Mouse (Mus musculus): ENCODE results near the gene Nkx2-2. TPM values are rescaled to one million over a fixed set of nuclear protein-coding genes. Genes with fewer than 3 reads are reported as not detected.

Gene Nkx2-2
- polyA plus RNA-seq, 1 experiment, result 2.4 TPM

DNA sequence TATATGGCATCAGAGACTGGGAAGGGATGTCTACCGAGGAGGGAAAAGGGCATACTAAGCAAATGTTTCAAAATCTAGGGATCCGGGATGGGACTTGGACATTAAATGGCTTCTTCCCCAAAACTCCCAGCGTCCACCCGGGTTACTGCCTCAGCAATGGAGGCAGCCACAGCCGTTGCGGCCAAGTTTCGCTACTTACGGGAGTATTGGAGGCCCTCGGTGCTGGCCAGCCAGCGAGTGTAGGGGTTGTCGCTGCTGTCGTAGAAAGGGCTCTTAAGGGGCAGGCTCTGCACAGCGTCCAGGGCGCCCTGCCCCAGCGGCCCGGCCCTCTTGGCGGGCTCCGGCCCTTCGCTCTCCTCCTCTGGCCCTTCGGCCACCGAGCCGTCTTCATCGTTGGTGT lies 8.5 kb downstream of the Nkx2-2 start:
- H3K27me3 ChIP-seq (ENCODE audit: control insufficient read depth, insufficient read depth, low read length), result peaks cover 77% of the 10 kb centered on the region
- TF ChIP-seq POLR2A (IDR thresholded peaks at IDR 0.05; ENCODE audit: low read depth, low read length) (no peak), CTCF (IDR thresholded peaks at IDR 0.05; ENCODE audit: extremely low read depth, insufficient read length, insufficient replicate concordance, low read depth, low read length) (no peak)
- peak overlapping the region; percentile 45 for H3K4me3 ChIP-seq (ENCODE audit: low read depth, low read length)
- no peak overlapping the region for H3K27ac ChIP-seq (ENCODE audit: insufficient read depth, low read depth, low read length)
- no peaks in the 10 kb centered on the region for H3K36me3 ChIP-seq (ENCODE audit: control insufficient read depth, insufficient read depth, low read length)
- 3% methylated on average over 23 of the region's 23 CpGs for WGBS
- H3K4me1 ChIP-seq (ENCODE audit: control insufficient read depth, insufficient read depth, insufficient read length, low read length), result peaks cover 8% of the 10 kb centered on the region; the same call in 1 of the 2 replicates

GRCm38 (mm10) chr2:147184071-147184990 lies 9.7 kb downstream of the Nkx2-2 start:
- H3K4me3 ChIP-seq (ENCODE audit: low read depth, low read length), result peak overlapping the region; percentile 32
- peaks cover 66% of the 10 kb centered on the region for H3K27me3 ChIP-seq (ENCODE audit: control insufficient read depth, insufficient read depth, low read length)

DNA sequence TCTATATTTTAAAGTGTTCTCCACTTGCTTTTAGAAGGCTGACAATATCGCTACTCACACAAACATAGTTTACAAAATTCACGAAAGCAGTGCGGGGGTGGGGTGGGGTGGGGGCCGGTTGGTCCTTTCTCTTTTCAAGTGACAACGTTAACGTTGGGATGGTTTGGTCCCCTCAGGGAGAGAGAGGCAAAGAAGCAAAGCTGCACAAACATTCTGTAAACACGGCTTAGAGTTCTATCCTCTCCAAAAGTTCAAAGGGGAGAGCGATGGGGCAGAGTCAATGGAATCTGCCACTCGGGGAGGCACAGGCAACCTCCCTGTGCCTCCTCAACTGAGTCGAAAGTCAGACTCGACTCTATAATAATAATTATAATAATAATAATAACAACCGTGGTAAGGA lies 10.5 kb downstream of the Nkx2-2 start:
- Histone ChIP-seq H3K27ac (ENCODE audit: insufficient read depth, low read depth, low read length) (no peak overlapping the region), H3K4me3 (ENCODE audit: low read depth, low read length) (no peak overlapping the region), H3K4me1 (ENCODE audit: control insufficient read depth, insufficient read depth, insufficient read length, low read length) (peaks cover 8% of the 10 kb centered on the region; the same call in 1 of the 2 replicates), H3K27me3 (ENCODE audit: control insufficient read depth, insufficient read depth, low read length) (peaks cover 62% of the 10 kb centered on the region), H3K36me3 (ENCODE audit: control insufficient read depth, insufficient read depth, low read length) (no peaks in the 10 kb centered on the region)
- 9% methylated on average over 12 of the region's 12 CpGs for WGBS
- no peak for TF ChIP-seq CTCF (IDR thresholded peaks at IDR 0.05; ENCODE audit: extremely low read depth, insufficient read length, insufficient replicate concordance, low read depth, low read length)
- no peak for TF ChIP-seq POLR2A (IDR thresholded peaks at IDR 0.05; ENCODE audit: low read depth, low read length)

More at GRCm38 (mm10) chr2:147184071-147184990, 9.7 kb downstream of the Nkx2-2 start:
- Histone ChIP-seq H3K36me3 (ENCODE audit: control insufficient read depth, insufficient read depth, low read length) (no peaks in the 10 kb centered on the region), H3K4me1 (ENCODE audit: control insufficient read depth, insufficient read depth, insufficient read length, low read length) (peaks cover 8% of the 10 kb centered on the region; the same call in 1 of the 2 replicates), H3K27ac (ENCODE audit: insufficient read depth, low read depth, low read length) (no peak overlapping the region)
- 2% methylated on average over 64 of the region's 65 CpGs for WGBS
- no peak for TF ChIP-seq POLR2A (IDR thresholded peaks at IDR 0.05; ENCODE audit: low read depth, low read length)
- TF ChIP-seq CTCF (IDR thresholded peaks at IDR 0.05; ENCODE audit: extremely low read depth, insufficient read length, insufficient replicate concordance, low read depth, low read length), result no peak

- Histone ChIP-seq H3K27ac (ENCODE audit: insufficient read depth, low read depth, low read length) (no peak overlapping the region), H3K4me3 (ENCODE audit: low read depth, low read length) (no peak overlapping the region), H3K27me3 (ENCODE audit: control insufficient read depth, insufficient read depth, low read length) (peaks cover 56% of the 10 kb centered on the region), H3K4me1 (ENCODE audit: control insufficient read depth, insufficient read depth, insufficient read length, low read length) (peaks cover 8% of the 10 kb centered on the region; the same call in 1 of the 2 replicates), H3K36me3 (ENCODE audit: control insufficient read depth, insufficient read depth, low read length) (no peaks in the 10 kb centered on the region)
- no peak for TF ChIP-seq POLR2A (IDR thresholded peaks at IDR 0.05; ENCODE audit: low read depth, low read length)
- TF ChIP-seq CTCF (IDR thresholded peaks at IDR 0.05; ENCODE audit: extremely low read depth, insufficient read length, insufficient replicate concordance, low read depth, low read length), result no peak
- WGBS, result 18% methylated on average over 25 of the region's 25 CpGs
These were observed 11.3 kb downstream of the Nkx2-2 start for GRCm38 (mm10) chr2:147182709-147183260.

DNA sequence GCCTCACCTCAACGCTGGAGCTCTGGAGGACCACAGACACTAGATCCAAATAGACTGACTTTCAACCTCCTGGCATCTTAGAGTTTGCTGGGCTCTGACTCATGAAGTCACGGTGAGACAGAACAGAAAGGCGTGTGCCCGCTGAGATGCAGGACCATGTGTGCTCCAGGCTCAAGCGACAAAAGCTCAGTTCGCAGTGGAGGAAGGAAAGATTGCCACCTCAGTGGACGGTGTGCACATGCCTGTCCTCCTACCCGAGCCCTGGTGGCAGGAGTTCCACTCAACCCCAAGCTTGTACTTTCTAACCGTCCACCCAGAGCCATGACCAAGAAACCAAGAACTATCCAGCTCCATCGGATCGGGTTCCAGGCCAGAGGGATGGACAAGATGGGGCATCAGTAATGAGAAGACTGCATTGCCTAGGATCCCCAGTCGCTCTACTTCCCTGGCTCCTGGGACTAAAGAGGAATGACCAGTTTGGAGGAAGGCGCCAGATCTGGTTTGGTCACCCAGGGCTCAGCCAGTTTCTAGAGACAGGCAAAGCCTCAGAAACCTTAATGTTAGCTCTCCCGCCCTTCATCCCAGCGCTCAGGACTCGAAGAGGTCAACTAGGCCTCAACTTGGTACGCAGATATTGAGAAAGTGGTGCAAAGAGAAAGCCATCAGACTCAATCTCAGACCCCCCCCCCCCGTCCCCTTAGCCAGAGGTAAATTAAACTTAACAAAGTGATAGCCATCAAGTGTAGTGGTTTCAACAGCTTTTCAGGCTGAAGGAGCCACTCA lies 11.9 kb downstream of the Nkx2-2 start:
- WGBS, result 36% methylated on average over 18 of the region's 18 CpGs
- Histone ChIP-seq H3K4me3 (ENCODE audit: low read depth, low read length) (no peak overlapping the region), H3K4me1 (ENCODE audit: control insufficient read depth, insufficient read depth, insufficient read length, low read length) (peaks cover 8% of the 10 kb centered on the region; the same call in 1 of the 2 replicates), H3K27me3 (ENCODE audit: control insufficient read depth, insufficient read depth, low read length) (peaks cover 50% of the 10 kb centered on the region), H3K27ac (ENCODE audit: insufficient read depth, low read depth, low read length) (no peak overlapping the region), H3K36me3 (ENCODE audit: control insufficient read depth, insufficient read depth, low read length) (no peaks in the 10 kb centered on the region)
- no peak for TF ChIP-seq CTCF (IDR thresholded peaks at IDR 0.05; ENCODE audit: extremely low read depth, insufficient read length, insufficient replicate concordance, low read depth, low read length)
- TF ChIP-seq POLR2A (IDR thresholded peaks at IDR 0.05; ENCODE audit: low read depth, low read length), result no peak

- Histone ChIP-seq H3K36me3 (ENCODE audit: control insufficient read depth, insufficient read depth, low read length) (no peaks in the 10 kb centered on the region), H3K4me3 (ENCODE audit: low read depth, low read length) (no peak overlapping the region), H3K27ac (ENCODE audit: insufficient read depth, low read depth, low read length) (no peak overlapping the region), H3K4me1 (ENCODE audit: control insufficient read depth, insufficient read depth, insufficient read length, low read length) (peaks cover 8% of the 10 kb centered on the region; the same call in 1 of the 2 replicates), H3K27me3 (ENCODE audit: control insufficient read depth, insufficient read depth, low read length) (peaks cover 42% of the 10 kb centered on the region)
- WGBS, result 35% methylated on average over 5 of the region's 5 CpGs
- TF ChIP-seq POLR2A (IDR thresholded peaks at IDR 0.05; ENCODE audit: low read depth, low read length) (no peak), CTCF (IDR thresholded peaks at IDR 0.05; ENCODE audit: extremely low read depth, insufficient read length, insufficient replicate concordance, low read depth, low read length) (no peak)
These were observed 12.8 kb downstream of the Nkx2-2 start for GRCm38 (mm10) chr2:147181304-147181665.
